Mouse (Mus musculus): Measurements from ENCODE around the gene Rexo2.

DNA sequence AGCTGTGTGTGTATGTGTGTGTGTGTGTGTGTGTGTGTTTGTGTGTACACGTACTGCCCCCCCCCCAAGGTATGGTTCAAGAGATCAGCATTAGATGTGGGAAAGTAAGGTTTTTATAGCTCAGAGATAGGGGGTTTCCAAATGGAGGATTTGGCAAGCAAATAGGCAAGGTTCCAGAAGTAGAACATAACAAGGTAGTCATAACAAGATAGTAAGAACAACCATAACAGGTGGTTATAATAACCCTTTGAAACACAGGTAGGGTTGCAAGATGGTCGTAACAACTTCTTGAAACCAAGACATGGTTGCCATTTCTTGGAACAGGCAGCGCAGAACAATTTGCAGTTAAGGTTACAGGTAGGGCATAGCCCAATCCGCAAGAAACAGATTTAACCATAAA is 46.1 kb upstream of the Rexo2 start:
- TF ChIP-seq CTCF (IDR thresholded peaks at IDR 0.05; ENCODE audit: low read depth): no peak
- no peak for TF ChIP-seq EP300 (IDR thresholded peaks at IDR 0.05; ENCODE audit: low read depth)
